Mouse (Mus musculus): ENCODE results near the gene Ppp4r3b.
A peak's percentile ranks its signal among the peaks of the same experiment; 100 is the strongest.

Ppp4r3b gene

DNA sequence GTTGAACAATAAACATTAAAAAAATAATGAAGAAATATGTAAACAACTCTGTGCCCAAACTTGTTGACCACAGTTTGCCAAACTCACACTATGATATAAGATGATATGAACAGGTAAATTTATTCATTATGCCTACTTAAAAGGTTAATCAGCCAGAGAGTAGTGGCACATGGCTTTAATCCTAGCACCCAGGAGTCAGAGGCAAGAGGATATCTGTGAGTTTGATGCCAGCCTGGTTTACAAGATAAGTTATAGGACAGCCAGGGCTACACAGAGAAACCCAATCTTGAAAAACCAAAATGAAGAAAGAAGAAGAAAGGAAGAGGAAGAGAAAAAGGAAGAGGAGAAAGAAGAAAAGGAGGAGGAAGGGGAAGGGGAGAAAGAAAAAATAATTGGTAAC, 64.7 kb downstream of the Ppp4r3b start:
- DNase-seq (ENCODE audit: low read depth in 1 of 2, low spot score in 2 of 2): no peak

DNA sequence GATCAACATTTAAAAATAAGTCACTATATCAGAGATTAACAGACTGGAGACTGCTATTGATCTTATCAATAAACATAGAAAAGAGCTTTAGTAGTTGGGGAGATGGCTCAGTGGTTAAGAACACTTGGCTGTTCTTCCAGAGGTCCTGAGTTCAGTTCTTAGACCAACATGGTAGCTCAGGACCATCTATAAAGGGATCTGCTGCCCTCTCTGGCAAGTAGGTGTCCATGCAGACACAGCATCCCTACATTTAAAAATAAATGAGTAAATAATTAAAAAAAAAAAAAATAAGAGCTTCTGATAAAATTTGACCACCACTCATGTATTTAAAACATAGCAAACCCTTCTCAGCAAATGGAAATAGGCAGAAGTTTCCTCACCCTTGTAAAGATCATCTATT, 65.4 kb downstream of the Ppp4r3b start:
- no peak for DNase-seq (ENCODE audit: low read depth in 1 of 2, low spot score in 2 of 2)

DNA sequence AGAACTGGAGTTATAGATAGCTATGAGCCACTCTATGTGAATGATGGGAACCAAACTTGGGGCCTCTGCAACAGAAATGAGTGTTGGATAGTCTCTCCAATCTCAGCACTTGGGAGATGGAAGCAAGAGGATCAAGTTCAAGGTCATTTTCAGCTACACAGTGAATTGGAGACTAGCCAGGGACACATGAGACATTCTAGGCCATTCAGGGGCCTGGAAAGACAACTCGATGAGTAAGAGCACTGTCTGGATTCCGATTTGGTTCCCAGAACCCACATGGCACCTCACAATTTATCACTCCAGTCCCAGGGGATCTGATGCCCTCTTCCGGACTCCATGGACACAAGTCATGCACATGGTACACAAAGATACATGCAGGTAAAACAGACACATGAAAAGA, 65.9 kb downstream of the Ppp4r3b start:
- no peak for DNase-seq (ENCODE audit: low read depth in 1 of 2, low spot score in 2 of 2)

DNA sequence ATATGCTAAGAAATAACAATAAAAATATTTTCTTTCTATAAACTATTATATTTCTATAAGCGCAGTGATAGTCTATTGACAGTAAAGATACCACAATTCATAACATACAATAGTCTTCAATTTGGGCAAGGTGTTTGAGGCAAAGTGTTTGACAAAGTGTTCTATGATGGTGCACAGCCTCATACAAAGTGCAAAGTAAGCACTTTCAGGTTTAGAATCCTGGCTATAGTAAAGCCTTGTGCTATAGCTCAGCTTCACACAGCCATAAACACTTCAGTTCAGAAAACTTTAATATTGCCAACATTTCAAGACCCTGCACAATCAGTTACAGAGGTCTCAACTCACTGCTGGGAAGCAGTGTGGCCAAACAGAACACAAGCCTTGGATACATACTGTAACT, 66.7 kb downstream of the Ppp4r3b start:
- no peak for DNase-seq (ENCODE audit: low read depth in 1 of 2, low spot score in 2 of 2)

DNA sequence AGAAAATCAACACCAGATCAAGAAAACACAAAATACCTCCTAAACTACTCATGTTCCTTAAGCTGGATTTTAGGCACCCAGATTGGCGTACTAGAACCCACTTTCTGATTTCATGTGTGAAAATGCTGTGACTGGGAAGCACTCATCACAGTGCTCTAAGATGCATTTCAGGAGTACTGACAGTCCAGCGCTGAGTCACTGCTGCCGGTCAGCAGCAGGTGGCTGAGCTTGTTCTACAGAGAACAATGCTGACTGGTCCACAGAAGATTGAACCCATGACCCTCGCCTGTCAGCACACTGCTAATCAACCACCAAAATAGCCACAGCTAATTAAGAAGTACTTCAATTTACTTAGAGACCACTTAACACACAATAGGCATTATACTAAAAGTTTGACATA, 69.3 kb downstream of the Ppp4r3b start:
- DNase-seq (ENCODE audit: low read depth in 1 of 2, low spot score in 2 of 2): no peak

DNA sequence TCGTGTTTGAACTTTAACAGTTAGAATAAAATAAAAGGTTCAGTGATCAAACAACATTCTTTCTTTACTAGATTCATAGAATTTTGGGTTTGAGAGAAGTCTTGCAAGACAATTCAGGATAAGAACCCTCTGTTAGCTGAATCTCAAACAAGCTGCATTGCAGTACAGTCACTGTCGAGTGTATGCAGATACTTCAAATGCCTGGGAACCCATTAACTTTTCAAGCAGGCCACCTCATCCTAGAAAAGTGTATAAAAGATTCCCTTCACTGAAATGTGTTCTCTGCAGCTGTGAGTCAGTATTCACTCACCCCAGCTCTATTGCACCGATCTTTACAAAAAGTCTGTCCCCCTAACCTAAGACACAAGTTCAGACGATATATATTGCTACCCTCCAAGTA, 73.3 kb downstream of the Ppp4r3b start:
- DNase-seq (ENCODE audit: low read depth in 1 of 2, low spot score in 2 of 2): no peak

DNA sequence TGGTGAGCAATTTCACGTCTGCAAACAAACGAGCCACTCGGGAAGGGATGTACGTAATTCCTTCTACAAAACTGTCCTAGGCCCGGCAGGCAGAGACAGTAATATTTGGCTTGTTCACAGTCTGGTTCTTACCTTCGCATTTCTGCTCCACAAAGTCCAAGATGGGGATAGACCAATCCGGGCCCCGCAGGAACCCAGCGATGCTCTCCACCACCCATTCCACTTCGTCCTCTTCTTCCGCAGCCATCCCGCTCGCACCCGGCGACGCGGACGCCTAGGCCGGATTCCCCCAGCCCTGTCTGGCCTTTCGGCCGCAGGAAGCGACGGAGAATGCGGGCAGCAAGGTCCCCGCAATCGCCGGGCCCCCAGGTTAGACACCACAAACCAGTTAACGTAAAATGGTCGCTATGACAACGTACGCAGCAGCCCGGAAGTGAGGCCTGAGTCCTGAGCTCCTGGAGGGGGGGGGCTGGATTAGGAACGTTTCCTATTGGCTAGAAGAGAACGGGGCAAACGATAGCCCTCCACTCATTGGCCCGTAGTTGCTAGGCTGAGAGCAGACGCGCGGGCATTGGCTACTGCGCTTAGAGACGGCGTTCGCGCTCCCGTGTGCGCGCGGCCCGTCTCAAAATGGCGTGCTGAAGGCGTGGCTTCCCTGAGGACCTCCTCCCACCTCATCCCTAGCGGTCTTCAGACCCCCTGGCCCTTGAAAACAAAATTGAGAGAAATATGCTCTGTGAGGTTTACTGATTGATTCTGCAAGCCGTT, 74.4 kb downstream of the Ppp4r3b start, which contains the start of gene Cfap36:
Gene Cfap36 (minus strand): TSS at position 527 of the 768 bp plus-strand sequence.
- peak; percentile 75 to 78 for DNase-seq (ENCODE audit: low read depth in 1 of 2, low spot score in 2 of 2)

DNA sequence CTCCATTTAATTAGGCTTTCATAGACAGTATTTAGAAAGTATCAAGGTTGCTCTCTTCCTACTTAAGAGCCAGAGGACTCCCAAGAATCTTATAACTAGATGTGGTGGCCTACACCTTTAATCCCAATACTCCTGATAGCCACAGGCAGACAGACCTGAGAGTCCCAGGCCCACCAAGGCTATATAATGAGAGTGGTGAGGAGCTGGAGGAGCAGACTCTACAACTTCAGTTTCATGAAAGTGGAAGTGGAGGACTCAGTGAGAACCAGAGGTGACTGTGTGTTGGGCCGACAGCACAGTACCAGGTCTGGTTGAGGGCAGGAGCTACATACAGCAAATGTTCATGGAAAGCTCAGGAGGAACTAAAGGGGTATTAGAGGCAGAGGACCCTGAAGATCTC, 75.0 kb downstream of the Ppp4r3b start:
- DNase-seq (ENCODE audit: low read depth in 1 of 2, low spot score in 2 of 2): no peak

DNA sequence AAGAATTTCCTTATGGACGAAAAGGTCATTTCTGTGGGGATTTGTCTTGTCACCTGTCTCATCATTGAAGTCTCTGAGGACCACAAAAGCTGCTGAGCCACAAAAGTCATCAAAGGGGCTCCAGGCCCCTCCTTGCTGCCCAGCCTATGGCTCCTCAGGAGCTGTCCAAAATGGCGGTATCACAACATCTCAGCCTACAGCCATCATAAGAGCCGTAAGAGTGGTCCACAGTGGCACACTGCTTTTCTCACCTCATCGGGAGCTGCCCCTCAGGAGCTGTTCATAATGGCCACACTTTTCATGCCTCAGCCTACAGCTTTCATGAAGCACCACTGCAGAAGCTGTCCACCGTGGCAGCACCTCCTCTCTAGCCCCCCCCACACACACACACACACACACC, 75.7 kb downstream of the Ppp4r3b start:
- DNase-seq (ENCODE audit: low read depth in 1 of 2, low spot score in 2 of 2): no peak

DNA sequence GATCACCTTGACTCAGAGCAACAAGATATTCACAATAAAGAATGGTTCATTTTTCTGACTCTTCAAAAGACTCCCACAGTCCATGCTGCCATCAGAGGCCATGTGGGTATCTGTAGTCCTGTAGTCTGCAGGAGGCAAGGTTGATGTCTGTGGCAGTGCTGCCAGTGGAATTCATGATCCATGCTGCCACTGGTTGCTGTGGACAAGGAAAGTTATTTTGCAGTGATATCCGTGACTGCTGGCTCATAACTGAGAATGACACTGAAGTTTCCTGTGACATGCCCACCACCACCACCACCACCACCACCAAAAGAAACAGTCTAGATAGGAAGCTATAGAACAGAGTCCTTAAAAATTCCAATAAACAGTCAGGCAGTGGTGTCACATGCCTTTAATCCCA, 82.0 kb downstream of the Ppp4r3b start:
- no peak for DNase-seq (ENCODE audit: low read depth in 1 of 2, low spot score in 2 of 2)

DNA sequence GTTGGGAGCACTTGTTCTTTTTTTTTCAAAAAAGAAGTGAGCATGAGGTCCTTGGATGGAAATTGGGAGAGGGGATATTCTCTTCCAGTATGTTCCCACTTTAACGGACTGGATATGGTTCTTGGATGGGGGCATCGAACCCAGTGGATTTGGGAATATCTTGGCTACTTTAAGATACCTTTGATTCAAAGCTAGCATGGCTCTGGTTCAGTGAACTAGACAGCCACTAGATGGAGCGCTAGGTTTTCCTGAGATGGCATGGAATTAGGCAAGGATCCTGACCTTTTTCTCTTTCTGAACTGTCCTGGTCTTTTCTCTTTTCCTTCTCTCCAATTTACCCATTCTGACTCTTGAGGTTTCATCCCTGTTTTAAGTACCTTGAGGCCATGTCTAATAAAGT, 95.1 kb downstream of the Ppp4r3b start:
- DNase-seq (ENCODE audit: low read depth in 1 of 2, low spot score in 2 of 2): no peak

All from monocyte, adult 2 months (primary cell).